Mouse (Mus musculus) midbrain, embryonic 12.5 days (tissue): ENCODE measurements around the gene Bdh1. TPM values are rescaled to one million over a fixed set of nuclear protein-coding genes. Genes with fewer than 3 reads are reported as not detected.

Experiments
- polyA plus RNA-seq: library from polyadenylated mRNA; unstranded; fragments of >200 nt; fragmentation: Nextera tagmentation; extraction: Ambion mirVana; gene quantifications from 2 replicates; pipeline ENCODE4 v1.2.1, GENCODE M21; 2016

The Bdh1 gene
- polyA plus RNA-seq, 1 experiment from 2014 or later = 36.2 TPM

Other genes starting within 250 kb of the Bdh1 start
- 22.8 and 24.4 TPM in 2 replicates for gene Acap2, start 221.0 kb upstream of the Bdh1 start, polyA plus RNA-seq
- 96.6 and 98.6 TPM in 2 replicates for gene Ppp1r2, start 147.0 kb upstream of the Bdh1 start, polyA plus RNA-seq
- gene Apod, start 107.5 kb upstream of the Bdh1 start, polyA plus RNA-seq = 59.5 and 77.2 TPM in 2 replicates
- gene Dlg1, start 241.2 kb downstream of the Bdh1 start, polyA plus RNA-seq = 24.0 and 24.7 TPM in 2 replicates